Mouse (Mus musculus): ENCODE measurements at regions not wholly inside any gene's neighbourhood (a gene's known extent, or its start where the extent isn't known, plus 50 kb on each side); places are given as distances from the start of the nearest gene placed in this dataset.

GRCm38 (mm10) chrX:12857881-12858755 is 96.2 kb upstream of the Med14 start:
- no peak for TF ChIP-seq CTCF (IDR thresholded peaks at IDR 0.05; ENCODE audit: low read depth, low read length)
- no peak for TF ChIP-seq POLR2A (IDR thresholded peaks at IDR 0.05; ENCODE audit: extremely low read depth, insufficient read depth, low read length)

Data from liver, adult 2 months (tissue).